Mouse (Mus musculus) neural tube, embryonic 11.5 days (tissue): ENCODE results near the gene Rrp12. TPM values are rescaled to one million over a fixed set of nuclear protein-coding genes. Genes with fewer than 3 reads are reported as not detected.

ENCODE experiments used
- ATAC-seq: fragments of 200-750 bp; cut with Nextera tagmentation; 2 replicates; pipeline ENCODE4 v1.8.0; 2017; ENCODE audit warnings: moderate number of reproducible peaks, mild to moderate bottlenecking, moderate TSS enrichment, moderate library complexity; ENCODE audit not compliant: insufficient read depth, low FRiP score, low TSS enrichment
- DNase-seq: peaks from one replicate; pipeline ENCODE4 v3.0.0-alpha.2; 2015; ENCODE audit warnings: low spot score
- H3K27ac ChIP-seq: fragments of 300-500 bp; sonication (generic); 2 replicates; pipeline ENCODE4 v1.5.1; 2014; ENCODE audit warnings: low read depth, mild to moderate bottlenecking, low read length
- H3K27me3 ChIP-seq: fragments of 300-500 bp; sonication (generic); 2 replicates; pipeline ENCODE4 v1.6.1; 2014; ENCODE audit warnings: mild to moderate bottlenecking, low read length, mixed read lengths; ENCODE audit not compliant: control insufficient read depth, insufficient read depth
- H3K36me3 ChIP-seq: fragments of 300-500 bp; sonication (generic); 2 replicates; pipeline ENCODE4 v1.6.1; 2014; ENCODE audit warnings: mild to moderate bottlenecking, low read length, moderate library complexity, mixed read lengths; ENCODE audit not compliant: control insufficient read depth, insufficient read depth
- H3K4me1 ChIP-seq: fragments of 300-500 bp; sonication (generic); 2 replicates; pipeline ENCODE4 v1.6.1; 2014; ENCODE audit warnings: low read length, mixed read lengths; ENCODE audit not compliant: control insufficient read depth, insufficient read depth
- H3K4me2 ChIP-seq: fragments of 300-500 bp; sonication (generic); 2 replicates; pipeline ENCODE4 v1.6.1; 2014; ENCODE audit warnings: low read depth, mild to moderate bottlenecking, moderate library complexity
- H3K4me3 ChIP-seq: fragments of 300-500 bp; sonication (generic); 2 replicates; pipeline ENCODE4 v1.5.1; 2014; ENCODE audit warnings: low read depth, low read length
- H3K9ac ChIP-seq: fragments of 300-500 bp; sonication (generic); 2 replicates; pipeline ENCODE4 v1.6.1; 2014; ENCODE audit warnings: mild to moderate bottlenecking, low read length
- H3K9me3 ChIP-seq: fragments of 300-500 bp; sonication (generic); 2 replicates; pipeline ENCODE4 v1.6.1; 2016; ENCODE audit warnings: low read length; ENCODE audit not compliant: control insufficient read depth
- WGBS: fragments of 180-500 bp; shearing (Covaris S2); extraction: QIAGEN DNeasy Blood & Tissue Kit; methylation state at CpG from one replicate; pipeline ENCODE4 v1.1.7; 2014; 5-methylcytosine and 5-hydroxymethylcytosine counted together
- polyA plus RNA-seq: library from polyadenylated mRNA; unstranded; fragments of >200 nt; fragmentation: Nextera tagmentation; extraction: Ambion mirVana; gene quantifications from 2 replicates; pipeline ENCODE4 v1.2.1, GENCODE M21; 2014

Rrp12 gene
- polyA plus RNA-seq, 1 experiment from 2014 or later, result 20.2 TPM

DNA sequence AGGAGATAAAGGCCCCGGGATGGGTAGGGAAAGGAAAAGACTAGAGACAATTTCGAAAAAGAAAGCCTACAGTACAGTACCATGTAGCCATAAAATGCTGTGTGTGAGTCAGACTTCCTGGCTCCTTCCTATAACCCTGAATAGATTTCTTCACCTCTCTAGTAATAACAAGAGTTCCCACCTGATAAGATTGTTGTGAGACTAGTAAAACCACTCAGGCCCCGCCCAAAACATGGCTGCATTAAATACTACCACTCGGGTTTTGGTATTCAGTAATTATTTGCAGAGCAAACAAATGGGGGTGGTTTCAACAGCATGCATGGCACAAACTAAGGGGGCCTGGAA, 58.1 kb downstream of the Rrp12 start:
- ATAC-seq (no peak), DNase-seq (no peak)
- H3K36me3 ChIP-seq, result no peaks in the 10 kb centered on the region
- H3K4me3 ChIP-seq, result no peak overlapping the region
- 84% methylated on average over 4 of the region's 4 CpGs for whole genome bisulfite sequencing
- H3K9me3 ChIP-seq, result no peaks in the 10 kb centered on the region
- H3K4me2 ChIP-seq, result no peak overlapping the region
- no peak overlapping the region for H3K27ac ChIP-seq
- no peaks in the 10 kb centered on the region for H3K27me3 ChIP-seq
- H3K9ac ChIP-seq, result no peak overlapping the region
- 0 out of 2 replicates have a peak, but pooled peaks cover 3% of the 10 kb centered on the region for H3K4me1 ChIP-seq

GRCm38 (mm10) chr19:41837194-41837916, 58.6 kb downstream of the Rrp12 start:
- DNase-seq, result no peak
- no peak for ATAC-seq
- WGBS, result 72% methylated on average over 9 of the region's 9 CpGs
- Histone ChIP-seq H3K4me2 (no peak overlapping the region), H3K36me3 (no peaks in the 10 kb centered on the region), H3K4me1 (0 out of 2 replicates have a peak, but pooled peaks cover 3% of the 10 kb centered on the region), H3K27me3 (no peaks in the 10 kb centered on the region), H3K9me3 (no peaks in the 10 kb centered on the region), H3K4me3 (no peak overlapping the region), H3K9ac (no peak overlapping the region), H3K27ac (no peak overlapping the region)

DNA sequence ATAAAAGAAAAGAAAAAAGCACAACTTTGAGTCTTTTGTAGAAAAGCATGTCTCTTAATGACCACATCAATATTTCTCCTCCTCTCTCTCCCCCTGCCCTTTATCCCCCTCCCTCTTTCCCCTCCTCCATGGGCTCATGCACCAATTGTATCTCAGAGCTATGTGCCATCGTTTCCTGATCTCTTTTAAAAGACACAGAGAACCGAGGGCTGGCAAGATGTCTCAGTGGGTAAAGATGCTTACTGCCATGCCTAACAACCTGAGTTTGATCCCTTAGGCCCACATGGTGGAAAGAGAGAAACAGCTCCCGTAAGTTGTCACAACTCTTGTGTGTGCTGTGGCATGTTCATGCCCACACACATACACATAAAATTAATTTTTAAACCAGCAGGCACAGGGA, 59.3 kb downstream of the Rrp12 start:
- Histone ChIP-seq H3K4me1 (peaks cover 5% of the 10 kb centered on the region; the same call in 1 of the 2 replicates), H3K27ac (no peak overlapping the region), H3K9me3 (no peaks in the 10 kb centered on the region), H3K9ac (no peak overlapping the region), H3K36me3 (no peaks in the 10 kb centered on the region), H3K4me2 (no peak overlapping the region), H3K27me3 (no peaks in the 10 kb centered on the region), H3K4me3 (no peak overlapping the region)
- no peak for DNase-seq
- WGBS, result 56% methylated on average over 3 of the region's 3 CpGs
- no peak for ATAC-seq

- ATAC-seq (no peak), DNase-seq (no peak)
- no peak overlapping the region for H3K9ac ChIP-seq
- H3K36me3 ChIP-seq, result no peaks in the 10 kb centered on the region
- H3K27me3 ChIP-seq, result peaks cover 8% of the 10 kb centered on the region; the same call in 1 of the 2 replicates
- no peak overlapping the region for H3K27ac ChIP-seq
- H3K4me3 ChIP-seq, result no peak overlapping the region
- 1% methylated on average over 6 of the region's 6 CpGs for WGBS
- peaks cover 13% of the 10 kb centered on the region; the same call in 1 of the 2 replicates for H3K4me1 ChIP-seq
- H3K9me3 ChIP-seq, result no peaks in the 10 kb centered on the region
- H3K4me2 ChIP-seq, result peak overlapping the region; percentile 19; the same call in 1 of the 2 replicates
Observed at GRCm38 (mm10) chr19:41835816-41836215, 60.2 kb downstream of the Rrp12 start.

DNA sequence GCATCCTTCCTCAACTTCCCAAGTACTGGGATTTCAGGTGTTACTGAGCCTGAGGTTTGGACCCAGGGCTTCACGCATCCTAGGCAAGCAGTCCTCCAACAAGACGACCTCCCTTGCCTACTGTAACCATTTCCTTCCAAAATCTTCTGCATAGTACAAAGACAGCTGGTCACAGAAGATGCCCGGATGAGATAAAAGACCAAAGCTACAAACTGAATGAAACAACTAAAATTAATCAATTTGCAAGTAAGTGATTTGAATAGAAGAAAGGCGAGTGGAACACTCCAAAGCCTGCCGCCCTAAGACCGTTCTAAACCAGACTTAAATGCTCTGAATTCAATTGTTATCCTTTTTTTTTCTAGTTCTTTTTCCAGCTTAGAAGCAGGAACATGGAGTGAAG, 60.6 kb downstream of the Rrp12 start:
- Histone ChIP-seq H3K27me3 (peaks cover 8% of the 10 kb centered on the region; the same call in 1 of the 2 replicates), H3K4me1 (peaks cover 13% of the 10 kb centered on the region; the same call in 1 of the 2 replicates), H3K9me3 (no peaks in the 10 kb centered on the region), H3K9ac (no peak overlapping the region), H3K36me3 (no peaks in the 10 kb centered on the region), H3K27ac (no peak overlapping the region), H3K4me3 (no peak overlapping the region), H3K4me2 (peak overlapping the region; percentile 19; the same call in 1 of the 2 replicates)
- ATAC-seq (no peak), DNase-seq (no peak)
- WGBS, result 61% methylated on average over 6 of the region's 6 CpGs

GRCm38 (mm10) chr19:41832501-41833201, 63.3 kb downstream of the Rrp12 start:
- ATAC-seq, result no peak
- 77% methylated on average over 13 of the region's 13 CpGs for WGBS
- Histone ChIP-seq H3K4me1 (peaks cover 13% of the 10 kb centered on the region; the same call in 1 of the 2 replicates), H3K9ac (no peak overlapping the region), H3K9me3 (no peaks in the 10 kb centered on the region), H3K27ac (no peak overlapping the region), H3K4me3 (no peak overlapping the region), H3K36me3 (no peaks in the 10 kb centered on the region), H3K4me2 (peak overlapping the region; percentile 14), H3K27me3 (peaks cover 8% of the 10 kb centered on the region; the same call in 1 of the 2 replicates)
- DNase-seq, result no peak

DNA sequence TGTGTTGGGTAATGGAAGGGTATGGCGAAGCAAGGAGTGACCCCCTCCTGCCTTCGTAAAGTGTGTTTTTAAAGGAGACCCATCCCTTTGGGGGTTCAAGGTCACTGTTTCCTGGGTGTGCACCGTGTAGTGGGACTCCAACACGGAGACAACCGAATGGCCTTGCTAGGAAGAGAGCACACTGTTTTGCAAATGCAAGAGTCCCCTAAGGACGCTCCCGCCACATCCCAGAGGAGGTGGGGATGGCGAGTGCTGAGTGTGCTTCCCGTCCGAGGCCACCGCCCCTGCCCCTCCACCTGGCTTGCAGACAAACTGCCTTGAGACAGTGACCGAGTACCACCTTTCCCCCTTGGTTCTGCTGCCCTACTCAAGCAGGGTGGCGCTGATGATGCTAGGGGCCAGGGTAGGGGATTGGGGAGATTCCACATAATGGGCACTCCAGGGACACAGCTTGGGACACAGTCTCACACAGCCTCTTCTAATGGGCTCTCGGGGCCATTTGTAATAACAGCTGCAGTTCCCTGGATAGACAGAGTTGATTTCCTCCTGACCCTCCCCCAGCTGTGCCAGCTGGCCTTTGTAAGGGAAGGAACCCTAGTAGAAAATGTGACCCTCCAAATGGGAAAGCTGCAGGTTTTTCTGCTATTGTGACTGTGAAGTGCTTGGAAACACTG, 64.1 kb downstream of the Rrp12 start:
- no peak for ATAC-seq
- peak overlapping the region; percentile 43 for H3K9ac ChIP-seq
- no peaks in the 10 kb centered on the region for H3K36me3 ChIP-seq
- 4% methylated on average over 14 of the region's 14 CpGs for WGBS
- peaks cover 8% of the 10 kb centered on the region; the same call in 1 of the 2 replicates for H3K27me3 ChIP-seq
- peaks cover 13% of the 10 kb centered on the region; the same call in 1 of the 2 replicates for H3K4me1 ChIP-seq
- H3K9me3 ChIP-seq, result no peaks in the 10 kb centered on the region
- peak overlapping the region; percentile 71 for H3K4me3 ChIP-seq
- peak; percentile 45 for DNase-seq
- peak overlapping the region; percentile 97 for H3K4me2 ChIP-seq
- H3K27ac ChIP-seq, result no peak overlapping the region

- Histone ChIP-seq H3K4me2 (peak overlapping the region; percentile 97), H3K9ac (peak overlapping the region; percentile 74), H3K9me3 (no peaks in the 10 kb centered on the region), H3K4me3 (peak overlapping the region; percentile 71), H3K27me3 (peaks cover 8% of the 10 kb centered on the region; the same call in 1 of the 2 replicates), H3K36me3 (no peaks in the 10 kb centered on the region), H3K4me1 (peaks cover 13% of the 10 kb centered on the region; the same call in 1 of the 2 replicates), H3K27ac (no peak overlapping the region)
- ATAC-seq, result no peak
- 1% methylated on average over 18 of the region's 19 CpGs for WGBS
- peak; percentile 36 for DNase-seq
Observed at GRCm38 (mm10) chr19:41831101-41831570, 64.8 kb downstream of the Rrp12 start.
